Mouse (Mus musculus) A20 (cell line): ENCODE data around the gene Pirb.

ENCODE experiments used
- DNase-seq: peaks from one replicate; pipeline ENCODE4 v3.0.0-alpha.2; 2011; ENCODE audit warnings: low read depth, low spot score

The Pirb gene

DNA sequence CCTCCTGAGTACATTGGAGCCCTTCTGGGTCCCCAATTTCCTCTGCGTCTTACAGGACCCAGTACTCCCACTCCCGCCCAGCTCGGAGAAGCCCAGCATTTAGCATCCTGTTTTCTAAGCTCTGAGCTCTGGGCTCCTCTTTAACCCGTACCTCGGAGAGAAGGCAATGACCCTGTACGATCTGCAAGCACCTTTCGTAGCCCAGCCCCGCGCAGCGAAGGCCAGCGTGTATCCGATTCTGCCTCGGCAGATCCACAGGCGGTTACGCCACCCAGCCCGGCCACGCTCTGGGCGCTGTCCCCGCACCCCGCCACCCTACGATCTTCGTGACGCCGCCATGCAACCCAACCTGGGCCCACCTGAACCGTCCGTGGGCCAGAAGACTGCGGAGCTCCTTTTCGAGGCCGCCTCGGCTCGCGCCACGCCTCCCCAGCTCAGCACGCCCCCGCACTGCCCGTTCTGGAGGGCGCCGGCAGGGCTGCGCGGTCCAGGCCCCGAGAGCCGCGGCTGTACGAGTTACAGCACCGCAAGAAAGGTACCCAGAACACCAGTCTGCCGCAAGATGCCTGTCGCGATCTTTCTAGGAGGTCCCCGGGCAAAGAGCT is 27.7 kb downstream of the Pirb start, which contains the start of gene Tsen34:
Gene Tsen34 (plus strand): TSS at position 482 of the 605 bp plus-strand sequence.
- no peak for DNase-seq

DNA sequence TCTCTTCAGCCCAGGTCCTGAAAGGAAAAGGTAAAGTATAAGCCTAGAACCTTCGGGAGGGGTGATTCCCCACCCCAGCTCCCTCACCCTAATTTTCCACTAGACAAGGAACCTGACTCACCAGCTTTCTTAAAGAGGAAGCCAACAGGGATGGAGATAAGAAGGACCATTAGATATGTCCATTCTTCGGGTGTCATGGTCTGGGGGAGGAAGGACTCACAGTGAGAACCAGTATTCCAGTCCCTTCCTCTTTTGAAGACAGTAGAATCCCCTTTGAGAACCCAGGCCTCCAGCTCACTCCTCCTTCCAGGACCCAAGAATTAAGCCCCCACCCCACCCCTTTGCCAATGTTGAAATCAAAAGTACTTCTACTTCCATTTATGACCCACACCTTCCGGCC is 28.3 kb downstream of the Pirb start:
- no peak for DNase-seq

DNA sequence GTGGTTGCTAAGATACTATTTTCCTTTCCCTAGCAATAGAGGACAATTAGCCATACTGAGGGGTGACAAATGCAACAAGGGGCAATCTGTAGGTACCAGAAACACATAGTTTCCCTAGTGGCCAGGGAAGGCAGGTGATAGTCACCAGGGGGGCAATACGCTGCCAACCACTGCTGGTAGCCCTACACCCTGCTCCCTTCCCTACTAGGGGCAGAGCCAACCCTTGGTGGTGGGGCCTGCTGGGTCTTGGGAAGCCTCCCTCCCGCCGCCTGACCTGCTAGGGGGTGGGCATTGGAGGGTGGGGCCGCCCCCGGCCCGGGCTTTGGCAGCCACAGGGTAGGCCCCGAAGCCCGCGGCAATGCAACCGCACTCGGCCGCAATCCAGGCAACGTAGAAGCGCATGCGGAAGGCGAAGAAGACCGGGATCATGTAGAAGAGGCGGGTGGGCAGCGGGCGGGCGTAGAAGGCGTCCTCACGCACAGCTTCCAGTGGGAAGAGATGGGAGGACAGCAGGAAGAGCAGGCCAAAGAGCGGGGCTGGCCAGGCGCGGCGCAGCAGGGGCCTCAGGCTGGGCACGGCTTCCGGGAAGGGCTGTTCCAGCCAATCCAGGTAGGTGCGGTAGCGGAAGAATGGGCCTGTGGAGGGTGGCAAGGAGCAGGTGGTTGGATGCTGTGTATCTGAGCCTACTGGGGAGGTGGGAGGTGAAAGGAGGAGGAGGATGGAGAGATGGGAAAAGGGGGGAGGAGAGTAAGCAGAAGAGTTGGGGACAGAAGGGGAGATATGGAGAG is 34.6 kb downstream of the Pirb start:
- no peak for DNase-seq

DNA sequence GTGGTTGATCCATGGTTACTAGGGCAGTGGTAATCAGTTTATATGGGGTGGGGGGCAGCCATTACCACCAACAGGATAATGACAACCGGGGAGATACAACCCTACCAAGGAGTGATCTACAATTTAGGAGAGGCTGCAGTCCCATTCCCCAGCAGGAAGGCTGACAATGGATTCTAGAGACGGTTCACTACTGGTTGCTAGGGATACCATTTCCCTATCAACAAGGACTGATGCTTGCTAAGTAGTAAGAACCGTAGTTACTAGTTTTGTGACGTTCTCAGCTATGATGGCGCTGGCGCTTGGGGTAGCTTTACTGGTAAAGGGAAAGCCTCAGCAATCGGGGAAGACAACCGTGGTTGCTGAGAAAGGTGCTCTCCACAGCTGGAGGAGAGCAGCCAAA is 35.5 kb downstream of the Pirb start:
- DNase-seq = no peak

DNA sequence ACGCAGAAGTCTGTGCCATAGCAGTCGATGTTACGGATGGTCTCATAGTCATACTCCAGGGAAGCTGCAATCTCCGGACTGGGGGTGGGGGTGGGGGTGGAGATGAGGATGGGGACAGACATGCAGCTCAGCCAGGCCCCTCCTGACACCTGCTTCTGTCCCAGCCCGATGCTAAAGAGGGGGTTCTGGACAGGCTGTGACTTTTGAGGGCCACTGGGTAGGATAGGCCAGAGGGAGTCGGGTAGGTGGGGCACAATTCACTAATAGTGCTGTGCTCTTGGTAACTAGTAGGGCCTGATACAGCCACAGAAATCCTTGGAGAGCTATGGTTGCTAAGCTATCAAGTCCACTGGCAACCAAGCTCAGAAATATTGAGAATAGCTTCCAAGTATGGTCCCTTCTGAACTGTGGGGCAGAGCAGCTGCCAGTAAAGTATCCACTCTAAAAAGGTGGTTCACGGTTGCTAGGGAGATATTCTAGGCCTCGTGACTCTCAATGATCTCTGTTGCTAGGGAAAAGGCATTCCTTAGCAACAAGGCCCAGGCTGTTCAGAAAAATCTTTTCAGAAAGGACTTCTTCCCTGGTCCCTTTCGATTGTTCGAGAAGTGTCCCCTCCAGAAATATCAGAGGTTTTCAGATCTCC is 36.2 kb downstream of the Pirb start:
- no peak for DNase-seq

DNA sequence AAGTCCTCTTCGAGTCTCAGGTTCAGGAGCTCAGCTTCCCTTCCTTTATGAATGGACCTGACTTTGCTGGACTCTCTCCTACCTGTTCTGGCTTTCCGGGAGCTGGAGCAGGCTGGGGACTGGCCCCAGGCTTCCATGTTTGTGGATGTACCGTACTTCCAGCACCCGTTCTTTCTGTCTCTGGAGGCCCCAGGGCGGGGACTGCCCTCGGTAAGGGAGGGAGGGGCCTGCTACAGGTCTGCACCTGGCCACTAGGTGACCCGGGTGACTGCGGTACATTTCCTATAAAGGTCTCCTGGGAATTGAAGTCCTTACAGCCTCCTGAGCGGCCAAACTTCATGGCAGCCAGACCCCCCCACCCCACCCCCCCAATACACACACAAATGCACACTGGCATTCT is 42.8 kb downstream of the Pirb start, which contains the start of gene Tmc4:
Gene Tmc4 (minus strand): TSS at position 212 of the 400 bp plus-strand sequence.
- no peak for DNase-seq

DNA sequence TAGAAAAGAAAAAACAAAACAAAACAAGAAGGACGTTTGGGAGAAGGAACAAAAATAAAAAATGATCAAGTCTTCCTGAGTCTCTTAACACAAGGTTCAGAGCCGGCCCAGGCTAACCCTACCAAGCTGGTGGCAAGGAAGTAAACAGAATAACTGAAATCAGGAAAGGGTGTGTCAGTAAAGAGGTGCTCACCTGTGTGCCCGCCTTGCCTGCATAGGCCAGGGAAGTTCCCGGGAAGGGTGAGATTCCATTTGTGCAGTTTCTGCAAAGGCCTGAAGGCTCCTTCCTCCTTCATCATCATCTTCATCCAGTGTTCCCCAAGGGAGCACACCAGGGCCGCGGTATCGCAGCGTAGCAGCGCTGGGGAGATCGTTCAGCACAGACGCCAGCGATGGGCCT is 43.8 kb downstream of the Pirb start:
- DNase-seq = no peak

DNA sequence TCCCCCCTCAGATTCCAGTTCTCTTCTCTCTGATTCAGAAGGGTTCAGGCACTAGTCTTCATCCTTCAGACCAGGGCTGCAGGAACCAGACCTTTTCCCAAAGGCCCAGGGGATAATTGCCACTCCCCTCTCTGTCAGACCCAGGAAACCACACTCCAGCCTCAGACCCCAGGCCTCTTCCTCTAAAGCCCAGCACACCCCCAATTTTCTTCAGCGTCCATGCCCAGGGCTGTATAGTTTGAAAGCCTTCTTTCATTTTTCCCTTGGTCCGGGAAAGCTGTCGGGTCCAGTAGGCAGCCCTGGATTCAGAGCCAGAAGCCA is 45.0 kb downstream of the Pirb start:
- no peak for DNase-seq

DNA sequence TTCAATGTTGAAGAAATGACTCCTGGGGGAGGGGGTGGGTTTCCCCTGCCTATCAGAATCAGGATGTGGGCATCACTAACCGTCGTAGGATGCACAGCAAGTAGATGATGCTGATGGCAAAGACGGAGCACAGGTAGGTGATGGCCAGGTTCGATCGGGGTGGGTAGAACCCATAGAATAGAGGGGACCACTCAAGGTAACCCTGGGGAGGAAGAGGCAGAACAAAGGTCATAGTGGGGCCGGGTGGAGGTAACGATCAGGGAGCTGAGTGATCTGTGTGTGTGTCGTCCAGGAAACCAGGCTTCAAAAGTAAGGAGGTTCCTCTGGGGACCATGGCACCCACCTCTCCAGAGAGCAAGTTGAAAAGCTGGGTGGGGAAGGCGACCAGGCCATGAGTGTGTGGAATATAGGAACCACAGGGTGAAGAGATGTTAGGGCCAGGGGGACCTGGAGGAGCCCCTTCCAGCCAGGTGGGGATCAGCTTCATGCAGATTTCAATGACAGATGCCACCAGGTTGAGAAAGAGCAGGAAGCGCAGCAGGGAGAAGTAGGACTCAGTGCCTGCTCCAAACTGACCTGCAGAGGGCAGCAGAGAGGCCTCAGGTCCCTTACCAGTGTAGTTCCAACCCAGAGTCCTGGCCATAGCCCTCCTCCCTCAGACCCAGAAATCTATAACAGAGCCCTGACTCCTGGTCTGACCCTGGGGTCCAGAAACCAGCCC is 45.5 kb downstream of the Pirb start:
- DNase-seq = peak; percentile 74

DNA sequence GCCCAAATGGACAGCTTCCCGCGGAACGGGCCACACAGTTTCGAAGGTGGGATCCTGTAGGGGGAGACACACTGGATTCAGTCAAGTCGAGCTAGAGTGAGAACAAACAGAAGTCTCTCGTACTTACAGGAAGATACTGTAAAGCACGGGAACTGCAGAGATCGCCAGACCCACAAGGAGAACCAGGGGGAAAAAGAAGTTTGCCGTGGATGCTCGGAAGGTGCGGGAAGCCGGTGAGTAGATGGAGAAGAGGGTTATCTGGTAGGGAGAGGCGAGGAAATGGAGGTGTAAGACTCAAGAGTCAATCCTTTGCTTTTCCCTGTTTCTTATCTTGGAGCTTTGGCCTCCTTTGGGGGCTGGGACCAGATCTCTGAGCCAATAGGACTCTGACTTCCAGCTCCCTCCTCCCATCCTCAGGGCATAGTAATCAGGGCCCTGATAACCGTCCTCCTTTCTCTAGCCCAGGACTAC is 53.2 kb downstream of the Pirb start:
- DNase-seq = no peak

DNA sequence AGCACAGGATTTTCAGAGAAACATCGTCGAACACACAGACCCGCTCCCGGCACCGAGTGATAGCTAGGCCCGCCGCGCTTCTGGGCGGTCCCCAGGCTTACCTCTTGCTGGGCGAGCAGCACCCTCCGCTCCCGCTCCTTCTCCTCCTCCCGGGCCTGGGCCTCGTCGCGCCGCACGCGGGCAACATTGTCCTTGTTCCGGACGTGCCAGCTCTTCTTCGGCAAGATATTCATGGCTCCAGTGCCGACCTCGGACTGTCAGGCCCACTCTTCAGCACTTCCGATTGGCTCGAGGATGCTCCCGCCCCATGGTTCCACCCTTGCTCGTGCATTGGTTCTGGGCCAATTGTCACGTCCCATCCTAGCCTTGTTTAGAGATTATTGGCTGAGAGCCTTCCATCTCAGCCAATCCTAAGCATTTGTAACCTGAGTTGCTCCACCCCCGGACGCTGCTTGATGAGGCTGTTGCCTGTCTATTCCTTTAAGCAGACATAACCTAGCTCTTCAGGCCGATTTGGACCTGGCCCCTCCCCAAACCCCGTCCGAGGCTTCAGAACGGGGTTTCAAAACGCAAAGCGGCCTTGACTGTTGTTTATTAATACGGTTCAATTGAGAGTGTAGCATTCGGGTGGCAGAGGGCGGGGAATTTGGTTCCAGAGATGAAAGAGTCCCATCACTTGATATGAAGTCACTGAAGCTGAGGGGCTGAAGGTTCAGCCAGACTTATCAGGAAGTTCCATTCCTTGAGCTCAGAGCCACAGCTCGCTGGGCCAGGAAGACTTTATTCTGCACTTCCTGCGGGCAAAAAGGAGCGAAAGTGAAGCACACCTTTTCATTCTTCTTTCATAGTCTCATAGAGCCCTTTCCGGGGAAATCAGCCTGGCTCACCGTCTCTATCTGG is 54.7 kb downstream of the Pirb start, which contains the start of gene Leng1:
Gene Leng1 (minus strand): TSS at position 626 of the 900 bp plus-strand sequence.
- peak; percentile 97 for DNase-seq

DNA sequence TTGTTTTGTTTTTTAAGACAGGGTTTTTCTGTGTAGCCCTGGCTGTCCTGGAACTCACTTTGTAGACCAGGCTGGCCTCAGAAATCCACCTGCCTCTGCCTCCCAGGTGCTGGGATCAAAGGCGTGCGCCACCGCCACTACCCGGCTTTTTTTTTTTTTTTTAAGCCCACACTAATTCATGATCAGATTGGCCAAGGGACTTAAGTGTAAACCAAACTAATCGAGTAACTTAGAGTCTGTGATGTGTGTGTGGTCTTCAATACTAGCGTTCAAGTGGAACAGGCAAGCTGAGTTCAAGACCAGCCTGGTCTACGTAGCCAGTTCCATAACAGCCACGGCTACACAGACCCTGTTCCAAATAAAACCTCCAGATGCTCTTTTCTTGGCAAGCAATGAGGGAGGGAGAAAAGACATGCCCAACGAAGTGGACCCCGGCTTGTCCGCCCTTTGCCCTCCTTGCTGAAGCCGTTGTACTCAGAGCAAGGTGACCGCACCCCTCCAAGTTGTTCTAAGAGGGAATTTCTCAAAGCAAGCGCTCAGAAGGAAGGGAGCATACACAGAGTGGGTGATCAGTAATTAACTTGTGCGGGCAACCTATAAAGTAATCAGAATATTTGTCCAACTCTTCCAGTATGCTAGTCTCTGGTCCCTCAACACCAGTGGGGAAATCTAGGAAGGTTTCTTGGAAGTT is 55.5 kb downstream of the Pirb start:
- no peak for DNase-seq
